Mouse (Mus musculus): ENCODE measurements around the gene Trpm3. TPM values are rescaled to one million over a fixed set of nuclear protein-coding genes. Genes with fewer than 3 reads are reported as not detected.

Gene Trpm3
- polyA plus RNA-seq, 1 experiment = 1.2 TPM

- Histone ChIP-seq H3K27me3 (ENCODE audit: control insufficient read depth, insufficient read depth, low read length) (no peaks in the 10 kb centered on the region), H3K36me3 (ENCODE audit: control insufficient read depth, insufficient read depth, low read length) (no peaks in the 10 kb centered on the region), H3K27ac (ENCODE audit: control insufficient read depth, insufficient read depth, low read depth, low read length) (no peak overlapping the region), H3K4me1 (ENCODE audit: control insufficient read depth, insufficient read depth, low read length) (no peaks in the 10 kb centered on the region), H3K4me3 (ENCODE audit: control insufficient read depth, low read depth, low read length) (no peak overlapping the region)
- no peak for TF ChIP-seq POLR2A (IDR thresholded peaks at IDR 0.05; ENCODE audit: control insufficient read depth, low read depth, low read length)
- no peak for TF ChIP-seq CTCF (IDR thresholded peaks at IDR 0.05; ENCODE audit: control insufficient read depth, insufficient read depth, insufficient replicate concordance, low read depth, low read length)
These were observed 641.5 kb downstream of the Trpm3 start for GRCm38 (mm10) chr19:22780192-22780843.

GRCm38 (mm10) chr19:22781579-22781978, 642.7 kb downstream of the Trpm3 start:
- Histone ChIP-seq H3K27ac (ENCODE audit: control insufficient read depth, insufficient read depth, low read depth, low read length) (no peak overlapping the region), H3K36me3 (ENCODE audit: control insufficient read depth, insufficient read depth, low read length) (no peaks in the 10 kb centered on the region), H3K4me3 (ENCODE audit: control insufficient read depth, low read depth, low read length) (no peak overlapping the region), H3K4me1 (ENCODE audit: control insufficient read depth, insufficient read depth, low read length) (no peaks in the 10 kb centered on the region), H3K27me3 (ENCODE audit: control insufficient read depth, insufficient read depth, low read length) (no peaks in the 10 kb centered on the region)
- TF ChIP-seq CTCF (IDR thresholded peaks at IDR 0.05; ENCODE audit: control insufficient read depth, insufficient read depth, insufficient replicate concordance, low read depth, low read length) (no peak), POLR2A (IDR thresholded peaks at IDR 0.05; ENCODE audit: control insufficient read depth, low read depth, low read length) (no peak)

- Histone ChIP-seq H3K36me3 (ENCODE audit: control insufficient read depth, insufficient read depth, low read length) (no peaks in the 10 kb centered on the region), H3K4me1 (ENCODE audit: control insufficient read depth, insufficient read depth, low read length) (no peaks in the 10 kb centered on the region), H3K27me3 (ENCODE audit: control insufficient read depth, insufficient read depth, low read length) (no peaks in the 10 kb centered on the region), H3K27ac (ENCODE audit: control insufficient read depth, insufficient read depth, low read depth, low read length) (no peak overlapping the region), H3K4me3 (ENCODE audit: control insufficient read depth, low read depth, low read length) (no peak overlapping the region)
- TF ChIP-seq POLR2A (IDR thresholded peaks at IDR 0.05; ENCODE audit: control insufficient read depth, low read depth, low read length) (no peak), CTCF (IDR thresholded peaks at IDR 0.05; ENCODE audit: control insufficient read depth, insufficient read depth, insufficient replicate concordance, low read depth, low read length) (no peak)
These were observed 644.9 kb downstream of the Trpm3 start for GRCm38 (mm10) chr19:22783745-22784144.

- Histone ChIP-seq H3K27me3 (ENCODE audit: control insufficient read depth, insufficient read depth, low read length) (no peaks in the 10 kb centered on the region), H3K4me3 (ENCODE audit: control insufficient read depth, low read depth, low read length) (no peak overlapping the region), H3K27ac (ENCODE audit: control insufficient read depth, insufficient read depth, low read depth, low read length) (no peak overlapping the region), H3K36me3 (ENCODE audit: control insufficient read depth, insufficient read depth, low read length) (no peaks in the 10 kb centered on the region), H3K4me1 (ENCODE audit: control insufficient read depth, insufficient read depth, low read length) (no peaks in the 10 kb centered on the region)
- TF ChIP-seq CTCF (IDR thresholded peaks at IDR 0.05; ENCODE audit: control insufficient read depth, insufficient read depth, insufficient replicate concordance, low read depth, low read length) = no peak
- TF ChIP-seq POLR2A (IDR thresholded peaks at IDR 0.05; ENCODE audit: control insufficient read depth, low read depth, low read length) = no peak
These were observed 650.9 kb downstream of the Trpm3 start for GRCm38 (mm10) chr19:22789753-22790152.

- Histone ChIP-seq H3K4me1 (ENCODE audit: control insufficient read depth, insufficient read depth, low read length) (no peaks in the 10 kb centered on the region), H3K27me3 (ENCODE audit: control insufficient read depth, insufficient read depth, low read length) (no peaks in the 10 kb centered on the region)
- TF ChIP-seq POLR2A (IDR thresholded peaks at IDR 0.05; ENCODE audit: control insufficient read depth, low read depth, low read length) = no peak
- TF ChIP-seq CTCF (IDR thresholded peaks at IDR 0.05; ENCODE audit: control insufficient read depth, insufficient read depth, insufficient replicate concordance, low read depth, low read length) = no peak
These were observed 658.1 kb downstream of the Trpm3 start for GRCm38 (mm10) chr19:22796996-22797395.

GRCm38 (mm10) chr19:22800471-22800870, 661.6 kb downstream of the Trpm3 start:
- Histone ChIP-seq H3K4me3 (ENCODE audit: control insufficient read depth, low read depth, low read length) (no peak overlapping the region), H3K4me1 (ENCODE audit: control insufficient read depth, insufficient read depth, low read length) (no peaks in the 10 kb centered on the region), H3K27me3 (ENCODE audit: control insufficient read depth, insufficient read depth, low read length) (no peaks in the 10 kb centered on the region), H3K36me3 (ENCODE audit: control insufficient read depth, insufficient read depth, low read length) (no peaks in the 10 kb centered on the region), H3K27ac (ENCODE audit: control insufficient read depth, insufficient read depth, low read depth, low read length) (no peak overlapping the region)
- no peak for TF ChIP-seq CTCF (IDR thresholded peaks at IDR 0.05; ENCODE audit: control insufficient read depth, insufficient read depth, insufficient replicate concordance, low read depth, low read length)
- TF ChIP-seq POLR2A (IDR thresholded peaks at IDR 0.05; ENCODE audit: control insufficient read depth, low read depth, low read length) = no peak

More at GRCm38 (mm10) chr19:22796996-22797395, 658.1 kb downstream of the Trpm3 start:
- Histone ChIP-seq H3K36me3 (ENCODE audit: control insufficient read depth, insufficient read depth, low read length) (no peaks in the 10 kb centered on the region), H3K27ac (ENCODE audit: control insufficient read depth, insufficient read depth, low read depth, low read length) (no peak overlapping the region), H3K4me3 (ENCODE audit: control insufficient read depth, low read depth, low read length) (no peak overlapping the region)

GRCm38 (mm10) chr19:22803396-22803795, 664.5 kb downstream of the Trpm3 start:
- no peak overlapping the region for H3K4me3 ChIP-seq (ENCODE audit: control insufficient read depth, low read depth, low read length)
- H3K27me3 ChIP-seq (ENCODE audit: control insufficient read depth, insufficient read depth, low read length) = no peaks in the 10 kb centered on the region
- H3K4me1 ChIP-seq (ENCODE audit: control insufficient read depth, insufficient read depth, low read length) = no peaks in the 10 kb centered on the region
- H3K27ac ChIP-seq (ENCODE audit: control insufficient read depth, insufficient read depth, low read depth, low read length) = no peak overlapping the region
- TF ChIP-seq POLR2A (IDR thresholded peaks at IDR 0.05; ENCODE audit: control insufficient read depth, low read depth, low read length) = no peak
- no peak for TF ChIP-seq CTCF (IDR thresholded peaks at IDR 0.05; ENCODE audit: control insufficient read depth, insufficient read depth, insufficient replicate concordance, low read depth, low read length)
- H3K36me3 ChIP-seq (ENCODE audit: control insufficient read depth, insufficient read depth, low read length) = no peaks in the 10 kb centered on the region
